Mouse (Mus musculus): ENCODE measurements at regions not wholly inside any gene's neighbourhood (a gene's known extent, or its start where the extent isn't known, plus 50 kb on each side); places are given as distances from the start of the nearest gene placed in this dataset.

DNA sequence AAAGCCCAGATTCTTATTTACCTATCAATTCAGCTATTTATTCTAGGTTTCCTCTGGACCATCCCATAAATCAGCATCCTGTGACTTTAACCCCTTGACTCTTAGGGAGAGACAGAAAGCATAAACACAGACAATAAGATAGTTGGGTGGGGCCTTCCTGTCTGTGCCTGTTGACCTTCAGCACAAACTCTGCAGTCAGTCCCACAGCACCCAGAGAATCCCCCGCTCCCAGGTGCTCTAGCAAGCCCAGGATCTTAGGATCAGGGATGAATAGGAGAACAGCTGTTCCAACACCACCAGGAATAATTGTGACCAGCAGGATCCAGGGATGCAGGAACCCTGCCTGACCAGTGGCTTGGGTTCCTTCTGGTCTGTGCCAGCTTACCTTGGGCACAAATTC lies 107.8 kb downstream of the Basp1 start:
- no peaks in the 10 kb centered on the region for H3K36me3 ChIP-seq (ENCODE audit: control insufficient read depth, insufficient read depth, low read length)
- no peak for DNase-seq
- H3K27me3 ChIP-seq (replicated peaks; ENCODE audit: control insufficient read depth, insufficient read depth, low read length): no peaks in the 10 kb centered on the region
- 43% methylated on average over 1 of the region's 1 CpGs for WGBS
- no peak overlapping the region for H3K27ac ChIP-seq (ENCODE audit: insufficient read depth, low read depth, low read length)
- no peak overlapping the region for H3K4me3 ChIP-seq (ENCODE audit: insufficient read depth, low read depth, low read length)
- H3K4me1 ChIP-seq (ENCODE audit: control insufficient read depth, insufficient read depth, low read length): no peaks in the 10 kb centered on the region
- TF ChIP-seq POLR2A (IDR thresholded peaks at IDR 0.05; ENCODE audit: low read depth, low read length) (no peak), CTCF (conservative IDR thresholded peaks at IDR 0.05; ENCODE audit: insufficient read depth, insufficient read length, low read depth, low read length) (no peak)

DNA sequence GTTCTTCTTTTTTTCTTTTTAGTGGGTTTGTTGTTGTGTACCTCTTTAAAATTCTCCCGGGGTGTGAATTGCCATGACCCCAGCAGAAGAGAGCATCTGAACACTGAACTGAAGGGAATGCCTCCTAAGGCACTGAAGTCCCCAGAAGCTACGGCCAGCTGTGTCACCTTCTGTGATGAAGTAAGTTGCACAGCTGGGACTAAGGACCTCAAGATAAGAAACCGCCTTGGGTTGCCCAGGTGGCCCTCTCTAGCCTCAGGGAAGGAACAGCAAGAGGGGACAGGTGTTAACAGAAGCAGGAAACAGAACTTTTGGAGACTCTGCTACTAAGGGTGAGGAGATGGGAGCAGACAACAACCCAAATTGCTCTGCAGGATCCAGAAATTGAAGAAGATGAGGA lies 110.2 kb downstream of the Basp1 start:
- Histone ChIP-seq H3K36me3 (ENCODE audit: control insufficient read depth, insufficient read depth, low read length) (no peaks in the 10 kb centered on the region), H3K4me1 (ENCODE audit: control insufficient read depth, insufficient read depth, low read length) (no peaks in the 10 kb centered on the region), H3K4me3 (ENCODE audit: insufficient read depth, low read depth, low read length) (no peak overlapping the region), H3K27me3 (replicated peaks; ENCODE audit: control insufficient read depth, insufficient read depth, low read length) (no peaks in the 10 kb centered on the region), H3K27ac (ENCODE audit: insufficient read depth, low read depth, low read length) (no peak overlapping the region)
- TF ChIP-seq POLR2A (IDR thresholded peaks at IDR 0.05; ENCODE audit: low read depth, low read length) (no peak), CTCF (conservative IDR thresholded peaks at IDR 0.05; ENCODE audit: insufficient read depth, insufficient read length, low read depth, low read length) (no peak)
- DNase-seq: no peak
- WGBS: 81% methylated on average over 3 of the region's 3 CpGs

DNA sequence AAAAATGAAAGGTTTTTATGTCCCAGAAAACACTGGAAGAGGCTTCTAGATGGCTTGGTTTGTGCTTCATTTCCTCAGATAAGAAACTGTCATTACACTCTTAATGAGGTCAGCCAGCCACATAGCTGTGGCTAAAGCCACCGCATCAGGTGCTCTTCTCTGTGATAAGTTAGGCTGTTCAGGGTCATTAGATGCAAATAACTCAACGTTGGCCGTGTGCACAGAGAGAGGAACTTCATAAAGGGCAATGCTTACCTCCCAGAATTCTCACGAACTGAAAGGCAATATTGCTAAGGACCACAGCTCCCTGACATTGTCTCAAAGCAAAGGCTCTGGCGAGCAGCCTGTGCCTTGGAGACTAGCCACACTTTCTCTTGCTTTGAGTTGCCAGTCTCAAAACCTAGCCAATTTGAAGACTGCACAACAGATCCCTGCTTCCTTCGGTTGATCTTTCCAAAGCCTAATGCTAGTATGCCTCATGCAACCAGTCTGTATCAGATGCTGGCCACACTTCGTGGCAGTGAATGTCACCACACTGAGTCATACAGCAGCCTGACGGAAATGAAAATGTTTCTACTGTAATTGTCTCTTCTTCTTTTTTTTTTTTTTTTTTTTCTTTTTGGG lies 110.8 kb downstream of the Basp1 start:
- no peak for TF ChIP-seq POLR2A (IDR thresholded peaks at IDR 0.05; ENCODE audit: low read depth, low read length)
- TF ChIP-seq CTCF (conservative IDR thresholded peaks at IDR 0.05; ENCODE audit: insufficient read depth, insufficient read length, low read depth, low read length): no peak
- no peak overlapping the region for H3K4me3 ChIP-seq (ENCODE audit: insufficient read depth, low read depth, low read length)
- H3K27me3 ChIP-seq (replicated peaks; ENCODE audit: control insufficient read depth, insufficient read depth, low read length): no peaks in the 10 kb centered on the region
- no peaks in the 10 kb centered on the region for H3K4me1 ChIP-seq (ENCODE audit: control insufficient read depth, insufficient read depth, low read length)
- 47% methylated on average over 8 of the region's 8 CpGs for WGBS
- H3K36me3 ChIP-seq (ENCODE audit: control insufficient read depth, insufficient read depth, low read length): no peaks in the 10 kb centered on the region
- no peak overlapping the region for H3K27ac ChIP-seq (ENCODE audit: insufficient read depth, low read depth, low read length)
- DNase-seq: no peak

DNA sequence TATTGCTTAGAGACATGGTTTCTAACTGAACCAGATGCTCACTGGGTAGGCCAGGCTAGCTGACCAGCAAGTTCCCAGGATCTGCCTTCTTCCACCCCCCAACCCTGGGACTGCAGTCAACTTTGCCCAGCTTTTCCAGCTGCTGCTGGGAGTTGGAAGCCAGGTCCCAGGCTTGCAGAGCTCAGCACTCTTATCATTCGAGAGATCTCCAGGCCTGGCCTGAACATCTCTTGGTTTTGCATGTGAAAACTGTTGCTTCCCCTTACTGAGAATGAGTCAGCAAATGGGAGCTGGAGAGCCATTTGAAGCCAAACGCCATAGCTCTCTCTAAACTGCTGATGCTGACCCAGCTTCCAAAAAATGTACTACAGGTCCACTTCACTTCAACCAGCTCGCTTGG lies 111.8 kb downstream of the Basp1 start:
- Histone ChIP-seq H3K4me3 (ENCODE audit: insufficient read depth, low read depth, low read length) (no peak overlapping the region), H3K4me1 (ENCODE audit: control insufficient read depth, insufficient read depth, low read length) (no peaks in the 10 kb centered on the region), H3K36me3 (ENCODE audit: control insufficient read depth, insufficient read depth, low read length) (no peaks in the 10 kb centered on the region), H3K27me3 (replicated peaks; ENCODE audit: control insufficient read depth, insufficient read depth, low read length) (no peaks in the 10 kb centered on the region), H3K27ac (ENCODE audit: insufficient read depth, low read depth, low read length) (no peak overlapping the region)
- TF ChIP-seq CTCF (conservative IDR thresholded peaks at IDR 0.05; ENCODE audit: insufficient read depth, insufficient read length, low read depth, low read length) (no peak), POLR2A (IDR thresholded peaks at IDR 0.05; ENCODE audit: low read depth, low read length) (no peak)
- DNase-seq: no peak
- WGBS: 61% methylated on average over 3 of the region's 3 CpGs

DNA sequence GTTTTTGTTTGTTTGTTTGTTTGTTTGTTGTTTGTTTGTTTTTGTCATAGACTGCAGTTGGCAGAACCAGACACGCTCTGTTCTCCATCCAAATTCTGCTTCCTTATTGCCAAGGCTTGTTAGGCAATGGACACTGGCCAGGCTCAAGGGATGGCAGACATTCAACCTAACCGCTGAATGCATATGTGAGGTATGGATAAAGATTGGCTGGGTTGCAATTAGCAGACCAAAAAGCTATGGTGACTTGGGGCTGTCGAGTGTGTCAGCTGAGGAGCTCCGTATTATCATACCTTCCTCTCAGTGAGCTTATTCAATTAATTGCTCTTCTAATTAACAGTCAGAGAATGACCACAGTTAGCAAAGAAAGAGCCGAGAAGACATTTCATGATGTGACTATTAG lies 116.3 kb downstream of the Basp1 start:
- Histone ChIP-seq H3K36me3 (ENCODE audit: control insufficient read depth, insufficient read depth, low read length) (no peaks in the 10 kb centered on the region), H3K4me3 (ENCODE audit: insufficient read depth, low read depth, low read length) (no peak overlapping the region), H3K27me3 (replicated peaks; ENCODE audit: control insufficient read depth, insufficient read depth, low read length) (no peaks in the 10 kb centered on the region), H3K27ac (ENCODE audit: insufficient read depth, low read depth, low read length) (no peak overlapping the region), H3K4me1 (ENCODE audit: control insufficient read depth, insufficient read depth, low read length) (no peaks in the 10 kb centered on the region)
- DNase-seq: no peak
- whole genome bisulfite sequencing: 86% methylated on average over 5 of the region's 5 CpGs
- TF ChIP-seq POLR2A (IDR thresholded peaks at IDR 0.05; ENCODE audit: low read depth, low read length) (no peak), CTCF (conservative IDR thresholded peaks at IDR 0.05; ENCODE audit: insufficient read depth, insufficient read length, low read depth, low read length) (no peak)

DNA sequence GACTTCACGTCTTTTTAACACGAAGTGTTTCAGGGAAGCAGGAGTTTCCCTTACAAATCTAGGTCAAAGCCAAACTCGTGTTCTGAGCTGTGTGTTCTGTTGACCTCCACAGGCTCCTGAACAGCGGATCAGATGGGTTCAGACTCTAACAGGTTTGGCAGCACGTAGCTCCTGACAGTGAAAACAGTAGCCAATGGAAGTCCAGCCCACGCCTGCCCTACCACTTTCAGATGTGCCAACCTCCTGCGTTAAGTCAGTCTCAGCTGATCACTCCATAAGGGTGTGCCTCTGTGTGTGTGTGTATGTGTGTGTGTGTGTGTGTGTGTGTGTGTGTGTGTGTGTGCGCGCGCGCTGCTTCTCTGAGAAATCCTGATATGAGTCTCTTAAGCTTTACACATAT lies 116.8 kb downstream of the Basp1 start:
- H3K4me1 ChIP-seq (ENCODE audit: control insufficient read depth, insufficient read depth, low read length): no peaks in the 10 kb centered on the region
- 84% methylated on average over 11 of the region's 11 CpGs for WGBS
- H3K27ac ChIP-seq (ENCODE audit: insufficient read depth, low read depth, low read length): no peak overlapping the region
- TF ChIP-seq POLR2A (IDR thresholded peaks at IDR 0.05; ENCODE audit: low read depth, low read length): no peak
- H3K27me3 ChIP-seq (replicated peaks; ENCODE audit: control insufficient read depth, insufficient read depth, low read length): no peaks in the 10 kb centered on the region
- no peak overlapping the region for H3K4me3 ChIP-seq (ENCODE audit: insufficient read depth, low read depth, low read length)
- no peak for DNase-seq
- H3K36me3 ChIP-seq (ENCODE audit: control insufficient read depth, insufficient read depth, low read length): no peaks in the 10 kb centered on the region

DNA sequence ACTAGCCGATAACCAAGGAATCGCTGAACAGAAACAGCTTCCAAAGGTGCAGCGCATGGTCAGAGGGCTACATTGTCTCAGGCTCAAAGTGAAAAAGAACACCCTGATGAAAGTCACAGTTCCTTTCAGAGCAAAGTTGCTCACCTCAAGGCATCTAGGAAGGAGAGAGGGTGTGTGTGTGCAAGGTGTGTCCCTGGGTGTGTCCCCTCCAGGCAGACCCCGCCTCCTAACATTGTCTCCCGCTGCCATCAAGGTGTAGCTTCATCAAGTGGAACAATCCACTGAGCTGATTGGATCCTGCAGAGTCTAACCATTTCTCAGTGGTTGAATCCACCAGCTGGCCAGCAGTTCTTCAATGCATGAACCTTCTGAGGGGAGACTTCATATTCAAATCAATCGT lies 117.8 kb downstream of the Basp1 start:
- 98% methylated on average over 6 of the region's 6 CpGs for WGBS
- no peak for TF ChIP-seq POLR2A (IDR thresholded peaks at IDR 0.05; ENCODE audit: low read depth, low read length)
- TF ChIP-seq CTCF (conservative IDR thresholded peaks at IDR 0.05; ENCODE audit: insufficient read depth, insufficient read length, low read depth, low read length): no peak
- DNase-seq: no peak
- no peaks in the 10 kb centered on the region; the same call in 1 of the 2 replicates for H3K27me3 ChIP-seq (replicated peaks; ENCODE audit: control insufficient read depth, insufficient read depth, low read length)
- H3K4me1 ChIP-seq (ENCODE audit: control insufficient read depth, insufficient read depth, low read length): no peaks in the 10 kb centered on the region
- H3K4me3 ChIP-seq (ENCODE audit: insufficient read depth, low read depth, low read length): no peak overlapping the region
- H3K36me3 ChIP-seq (ENCODE audit: control insufficient read depth, insufficient read depth, low read length): no peaks in the 10 kb centered on the region
- no peak overlapping the region for H3K27ac ChIP-seq (ENCODE audit: insufficient read depth, low read depth, low read length)
